Mouse (Mus musculus) kidney, postnatal 0 days (tissue): Measurements from ENCODE around the gene Kcna7. TPM values are rescaled to one million over a fixed set of nuclear protein-coding genes. Genes with fewer than 3 reads are reported as not detected.
"Not testable (repeated sequence)": the region's sequence is repeated elsewhere in the genome, so short reads cannot be mapped to it uniquely, and the experiment has no call there.

Experiments
- ATAC-seq: fragments of 200-750 bp; cut with Nextera tagmentation; replicated peaks from 2 replicates; pipeline ENCODE4 v1.8.0; 2017; ENCODE audit warnings: low read depth, moderate number of reproducible peaks, moderate TSS enrichment, moderate library complexity; ENCODE audit not compliant: low FRiP score
- DNase-seq: peaks from one replicate; pipeline ENCODE4 v3.0.0-alpha.2; 2016; ENCODE audit warnings: low spot score
- H3K27ac ChIP-seq: fragments of 300-500 bp; sonication (generic); 2 replicates; pipeline ENCODE4 v1.5.1; 2014; ENCODE audit warnings: mild to moderate bottlenecking
- H3K27me3 ChIP-seq: fragments of 300-500 bp; sonication (generic); 2 replicates; pipeline ENCODE4 v1.6.1; 2014; ENCODE audit warnings: low read length, mixed read lengths; ENCODE audit not compliant: insufficient read depth
- H3K36me3 ChIP-seq: fragments of 300-500 bp; sonication (generic); 2 replicates; pipeline ENCODE4 v1.6.1; 2014; ENCODE audit warnings: low read length, mixed read lengths; ENCODE audit not compliant: insufficient read depth
- H3K4me1 ChIP-seq: fragments of 300-500 bp; sonication (generic); replicated peaks from 2 replicates; pipeline ENCODE4 v1.6.1; 2014; ENCODE audit warnings: antibody characterized with exemption, low read length, mixed read lengths; ENCODE audit not compliant: insufficient read depth
- H3K4me2 ChIP-seq: fragments of 300-500 bp; sonication (generic); 2 replicates; pipeline ENCODE4 v1.6.1; 2014; ENCODE audit warnings: mild to moderate bottlenecking, low read length, moderate library complexity, mixed read lengths
- H3K4me3 ChIP-seq: fragments of 300-500 bp; sonication (generic); replicated peaks from 2 replicates; pipeline ENCODE4 v1.5.1; 2014; ENCODE audit warnings: low read depth, low read length
- H3K9ac ChIP-seq: fragments of 300-500 bp; sonication (generic); 2 replicates; pipeline ENCODE4 v1.6.1; 2014; ENCODE audit warnings: low read depth, low read length
- H3K9me3 ChIP-seq: fragments of 300-500 bp; sonication (generic); replicated peaks from 2 replicates; pipeline ENCODE4 v1.6.1; 2016; ENCODE audit warnings: low read length, inconsistent platforms, mixed read lengths
- CTCF ChIP-seq: IDR thresholded peaks from 2 replicates; pipeline ENCODE4 v1.5.1; 2016; ENCODE audit warnings: antibody characterized with exemption, low read depth, mild to moderate bottlenecking, moderate library complexity
- WGBS: fragments of 180-500 bp; shearing (Covaris S2); extraction: QIAGEN DNeasy Blood & Tissue Kit; methylation state at CpG from one replicate; pipeline ENCODE4 v1.1.7; 2014; 5-methylcytosine and 5-hydroxymethylcytosine counted together
- polyA plus RNA-seq: library from polyadenylated mRNA; unstranded; fragments of >200 nt; fragmentation: Nextera tagmentation; extraction: Ambion mirVana; gene quantifications from 2 replicates; pipeline ENCODE4 v1.2.1, GENCODE M21; 2015

The Kcna7 gene
- polyA plus RNA-seq, result 0.05 and 0.06 TPM in 2 replicates

GRCm38 (mm10) chr7:45405091-45406075 lies at the start of gene Kcna7:
TSS of gene Kcna7 (plus strand) at chr7:45405653.
- H3K36me3 ChIP-seq, result no peaks in the 10 kb centered on the region
- H3K4me3 ChIP-seq, result peak within 1 kb of the TSS; percentile 40
- H3K9ac ChIP-seq, result peak within 1 kb of the TSS; percentile 31; the same call in 1 of the 2 replicates
- peak within 1 kb of the TSS; percentile 62 for H3K4me2 ChIP-seq
- no peak within 1 kb of the TSS for H3K27ac ChIP-seq
- ATAC-seq, result no peak
- peak; percentile 72 for DNase-seq
- peaks cover 34% of the 10 kb centered on the region for H3K27me3 ChIP-seq
- peaks cover 11% of the 10 kb centered on the region; the same call in 1 of the 2 replicates for H3K4me1 ChIP-seq
- TF ChIP-seq CTCF, result peak; percentile 87
- no peaks in the 10 kb centered on the region for H3K9me3 ChIP-seq
- WGBS, result 10% methylated on average over 28 of the region's 28 CpGs

GRCm38 (mm10) chr7:45356087-45356486 lies 49.4 kb upstream of the Kcna7 start:
- Histone ChIP-seq H3K4me2 (no peak overlapping the region), H3K27me3 (peaks cover 6% of the 10 kb centered on the region; the same call in 1 of the 2 replicates), H3K4me3 (no peak overlapping the region), H3K27ac (no peak overlapping the region), H3K9ac (no peak overlapping the region), H3K36me3 (no peaks in the 10 kb centered on the region), H3K4me1 (no peaks in the 10 kb centered on the region), H3K9me3 (no peaks in the 10 kb centered on the region)
- 26% methylated on average over 13 of the region's 13 CpGs for WGBS
- TF ChIP-seq CTCF, result no peak
- peak; percentile 45 for ATAC-seq
- no peak for DNase-seq

GRCm38 (mm10) chr7:45359081-45359480 lies 46.4 kb upstream of the Kcna7 start:
- not testable (repeated sequence) for ATAC-seq, H3K36me3 ChIP-seq, H3K4me2 ChIP-seq, H3K4me1 ChIP-seq, H3K27ac ChIP-seq, DNase-seq, H3K9ac ChIP-seq, H3K4me3 ChIP-seq, H3K9me3 ChIP-seq
- peaks cover 19% of the 10 kb centered on the region; the same call in 1 of the 2 replicates for H3K27me3 ChIP-seq
- 62% methylated on average over 10 of the region's 11 CpGs for WGBS

GRCm38 (mm10) chr7:45360404-45361125 lies 44.9 kb upstream of the Kcna7 start:
- H3K4me2 ChIP-seq, result no peak overlapping the region
- H3K27me3 ChIP-seq, result peaks cover 19% of the 10 kb centered on the region; the same call in 1 of the 2 replicates
- no peaks in the 10 kb centered on the region for H3K36me3 ChIP-seq
- H3K4me1 ChIP-seq, result 0 out of 2 replicates have a peak, but pooled peaks cover 3% of the 10 kb centered on the region
- peak overlapping the region; percentile 41; the same call in 1 of the 2 replicates for H3K4me3 ChIP-seq
- H3K9ac ChIP-seq, result no peak overlapping the region
- WGBS, result 51% methylated on average over 18 of the region's 18 CpGs
- no peak for ATAC-seq
- TF ChIP-seq CTCF, result no peak
- DNase-seq, result no peak
- no peak overlapping the region for H3K27ac ChIP-seq
- H3K9me3 ChIP-seq, result no peaks in the 10 kb centered on the region

GRCm38 (mm10) chr7:45361243-45361804 lies 44.1 kb upstream of the Kcna7 start:
- Histone ChIP-seq H3K9ac (no peak overlapping the region), H3K4me1 (peaks cover 11% of the 10 kb centered on the region; the same call in 1 of the 2 replicates), H3K9me3 (no peaks in the 10 kb centered on the region), H3K4me3 (peak overlapping the region; percentile 41), H3K27ac (no peak overlapping the region), H3K36me3 (no peaks in the 10 kb centered on the region), H3K27me3 (peaks cover 19% of the 10 kb centered on the region; the same call in 1 of the 2 replicates), H3K4me2 (peak overlapping the region; percentile 75)
- no peak for TF ChIP-seq CTCF
- DNase-seq, result peak; percentile 90
- ATAC-seq, result peak; percentile 83
- WGBS, result under 1% methylated on average over 43 of the region's 43 CpGs

GRCm38 (mm10) chr7:45362801-45363200 lies 42.7 kb upstream of the Kcna7 start:
- no peak for ATAC-seq

More at GRCm38 (mm10) chr7:45362801-45363200, 42.7 kb upstream of the Kcna7 start:
- Histone ChIP-seq H3K4me3 (no peak overlapping the region), H3K27me3 (peaks cover 19% of the 10 kb centered on the region; the same call in 1 of the 2 replicates), H3K36me3 (no peaks in the 10 kb centered on the region), H3K9ac (no peak overlapping the region), H3K4me1 (peaks cover 18% of the 10 kb centered on the region), H3K4me2 (no peak overlapping the region), H3K9me3 (no peaks in the 10 kb centered on the region), H3K27ac (no peak overlapping the region)
- DNase-seq, result peak; percentile 77
- peak; percentile 14; the same call in 1 of the 2 replicates for TF ChIP-seq CTCF
- WGBS, result 4% methylated on average over 13 of the region's 13 CpGs
